Mouse (Mus musculus): ENCODE data around the gene Gm9844.
"Not testable (repeated sequence)": the region's sequence is repeated elsewhere in the genome, so short reads cannot be mapped to it uniquely, and the experiment has no call there.

Gene Gm9844

GRCm38 (mm10) chr7:24861913-24862312 lies at the start of gene Gm9844:
TSS of gene Gm9844 (plus strand) at chr7:24862213.
- no peak for DNase-seq (ENCODE audit: low spot score in 2 of 2)

- peak; percentile 42 to 61 for DNase-seq (ENCODE audit: low spot score in 2 of 2)
Measured at GRCm38 (mm10) chr7:24817502-24817901, 44.5 kb upstream of the Gm9844 start.

GRCm38 (mm10) chr7:24824452-24824851 lies 37.6 kb upstream of the Gm9844 start:
- DNase-seq (ENCODE audit: low spot score in 2 of 2) = no peak

- DNase-seq (ENCODE audit: low spot score in 2 of 2) = no peak
Measured at GRCm38 (mm10) chr7:24827181-24827580, 34.8 kb upstream of the Gm9844 start.

GRCm38 (mm10) chr7:24838732-24839409 lies 23.1 kb upstream of the Gm9844 start:
- DNase-seq (ENCODE audit: low spot score in 2 of 2) = not testable (repeated sequence)

GRCm38 (mm10) chr7:24839410-24839808 lies 22.6 kb upstream of the Gm9844 start:
- no peak for DNase-seq (ENCODE audit: low spot score in 2 of 2)

GRCm38 (mm10) chr7:24840331-24840730 lies 21.7 kb upstream of the Gm9844 start:
- no peak for DNase-seq (ENCODE audit: low spot score in 2 of 2)

GRCm38 (mm10) chr7:24841009-24841408 lies 21.0 kb upstream of the Gm9844 start:
- DNase-seq (ENCODE audit: low spot score in 2 of 2) = no peak

- no peak for DNase-seq (ENCODE audit: low spot score in 2 of 2)
Measured at GRCm38 (mm10) chr7:24844144-24844543, 17.9 kb upstream of the Gm9844 start.

GRCm38 (mm10) chr7:24845181-24845580 lies 16.8 kb upstream of the Gm9844 start:
- no peak for DNase-seq (ENCODE audit: low spot score in 2 of 2)

- DNase-seq (ENCODE audit: low spot score in 2 of 2) = peak; percentile 22 to 32
Measured at GRCm38 (mm10) chr7:24845713-24846112, 16.3 kb upstream of the Gm9844 start.

GRCm38 (mm10) chr7:24846576-24846975 lies 15.4 kb upstream of the Gm9844 start:
- DNase-seq (ENCODE audit: low spot score in 2 of 2) = not testable (repeated sequence)

GRCm38 (mm10) chr7:24850162-24850561 lies 11.9 kb upstream of the Gm9844 start:
- DNase-seq (ENCODE audit: low spot score in 2 of 2) = peak; percentile 35 to 47

- DNase-seq (ENCODE audit: low spot score in 2 of 2) = no peak
Measured at GRCm38 (mm10) chr7:24850899-24851303, 11.1 kb upstream of the Gm9844 start.

GRCm38 (mm10) chr7:24851596-24852325 lies 10.3 kb upstream of the Gm9844 start:
- DNase-seq (ENCODE audit: low spot score in 2 of 2) = no peak

GRCm38 (mm10) chr7:24852557-24853232 lies 9.3 kb upstream of the Gm9844 start:
- no peak for DNase-seq (ENCODE audit: low spot score in 2 of 2)

- no peak for DNase-seq (ENCODE audit: low spot score in 2 of 2)
Measured at GRCm38 (mm10) chr7:24853233-24853563, 8.8 kb upstream of the Gm9844 start.

GRCm38 (mm10) chr7:24853695-24854094 lies 8.3 kb upstream of the Gm9844 start:
- no peak for DNase-seq (ENCODE audit: low spot score in 2 of 2)

- DNase-seq (ENCODE audit: low spot score in 2 of 2) = no peak
Measured at GRCm38 (mm10) chr7:24856460-24857120, 5.4 kb upstream of the Gm9844 start.

GRCm38 (mm10) chr7:24859234-24859633 lies 2.8 kb upstream of the Gm9844 start:
- no peak for DNase-seq (ENCODE audit: low spot score in 2 of 2)

GRCm38 (mm10) chr7:24862853-24863252 lies 840 bp downstream of the Gm9844 start:
- no peak for DNase-seq (ENCODE audit: low spot score in 2 of 2)

- no peak for DNase-seq (ENCODE audit: low spot score in 2 of 2)
Measured at GRCm38 (mm10) chr7:24864156-24864555, 2.1 kb downstream of the Gm9844 start.

All from right cerebral cortex, postnatal 10 days (tissue).